Mouse (Mus musculus) gastrocnemius, adult 18-20 months (tissue): ENCODE results near the gene Jmy. TPM values are rescaled to one million over a fixed set of nuclear protein-coding genes. Genes with fewer than 3 reads are reported as not detected.
"Not testable (repeated sequence)": the region's sequence is repeated elsewhere in the genome, so short reads cannot be mapped to it uniquely, and the experiment has no call there.

Experiments
- DNase-seq: peaks from one replicate; pipeline ENCODE4 v3.0.0; 2021; ENCODE audit warnings: low spot score
- long read RNA-seq, 2 experiments: library from polyadenylated mRNA; stranded (forward); transcript quantifications; one replicate each; pipeline ENCODE4 v2.0.0; 2021
- total RNA-seq, 2 experiments: library from RNA; stranded (reverse); gene quantifications; 2 replicates each; pipeline ENCODE4 v1.2.3; 2021

Gene Jmy
- total RNA-seq: 10 to 100 TPM; 26.4 to 30.7 TPM
- long read RNA-seq, experiment 1: 0 reads
- long read RNA-seq, experiment 2, partial matches to known transcripts: 1 of 5 reads
- long read RNA-seq, experiment 2, other reads (novel, unspliced or antisense): 4 of 5 reads

DNA sequence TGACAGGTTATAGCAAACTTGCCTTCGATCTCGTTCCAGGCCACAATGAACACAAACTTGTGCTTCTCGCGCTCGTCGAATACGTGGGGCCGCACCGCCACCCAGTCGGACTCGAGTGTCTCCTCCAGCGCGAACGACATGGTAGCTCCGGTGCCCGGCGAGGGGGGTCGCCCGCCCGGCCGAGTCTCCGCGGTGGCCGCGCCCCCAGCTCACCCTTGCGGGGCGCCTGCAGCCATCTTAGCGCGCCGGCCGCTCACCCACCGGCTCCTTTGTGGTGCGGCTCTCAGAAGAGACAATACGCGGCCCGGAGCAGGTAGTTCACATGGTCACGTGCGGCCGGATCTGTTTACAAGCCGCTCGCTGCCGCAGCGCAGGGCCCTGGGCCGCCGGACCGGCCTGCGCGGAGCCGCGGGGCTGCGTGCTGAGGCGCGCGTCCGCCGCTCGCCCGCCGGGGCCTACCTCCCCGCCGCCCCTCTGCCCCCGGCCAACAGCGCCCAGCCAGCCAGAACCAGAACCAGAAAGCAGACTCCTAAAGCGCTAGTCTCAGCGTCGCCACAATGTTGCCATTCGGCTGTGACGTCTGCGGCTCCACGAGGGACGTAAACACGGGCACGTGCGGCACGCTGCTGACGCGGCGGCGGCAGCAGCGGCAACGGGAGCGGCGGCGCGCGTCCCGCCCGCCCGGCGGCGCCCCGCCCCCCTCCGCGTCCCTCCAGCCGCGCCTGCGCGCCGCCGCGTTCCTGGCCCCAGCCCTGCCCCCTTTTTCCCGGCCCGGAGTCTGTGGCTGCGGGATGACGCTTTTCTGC is at the start of gene Jmy:
Gene Jmy, minus strand, starts transcription at position 642 of the 806 bp plus-strand sequence.
- DNase-seq: peak; percentile 86

GRCm38 (mm10) chr13:93547641-93548040 is 48.0 kb upstream of the Jmy start:
- no peak for DNase-seq

- DNase-seq: no peak
Measured at GRCm38 (mm10) chr13:93546011-93546410, 46.4 kb upstream of the Jmy start.

DNA sequence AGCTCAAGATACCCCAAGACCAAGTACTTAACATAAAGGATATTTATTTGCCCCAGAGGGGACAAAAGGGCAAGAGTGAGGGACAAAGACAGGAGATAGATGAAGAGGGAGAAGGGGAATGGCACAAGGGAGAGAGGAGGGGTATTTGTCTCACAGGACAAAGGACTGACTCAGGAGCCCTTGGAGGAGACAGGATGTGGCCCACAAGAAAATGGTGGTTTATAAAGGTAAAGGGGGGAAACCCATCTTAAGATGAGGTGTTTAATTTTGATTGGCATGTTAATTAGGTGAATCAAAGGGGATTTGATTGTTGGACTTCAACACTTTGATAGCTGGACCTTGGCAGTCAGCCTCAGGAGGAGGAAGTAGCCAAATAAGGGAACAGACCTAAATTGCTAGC is 44.7 kb upstream of the Jmy start:
- no peak for DNase-seq

DNA sequence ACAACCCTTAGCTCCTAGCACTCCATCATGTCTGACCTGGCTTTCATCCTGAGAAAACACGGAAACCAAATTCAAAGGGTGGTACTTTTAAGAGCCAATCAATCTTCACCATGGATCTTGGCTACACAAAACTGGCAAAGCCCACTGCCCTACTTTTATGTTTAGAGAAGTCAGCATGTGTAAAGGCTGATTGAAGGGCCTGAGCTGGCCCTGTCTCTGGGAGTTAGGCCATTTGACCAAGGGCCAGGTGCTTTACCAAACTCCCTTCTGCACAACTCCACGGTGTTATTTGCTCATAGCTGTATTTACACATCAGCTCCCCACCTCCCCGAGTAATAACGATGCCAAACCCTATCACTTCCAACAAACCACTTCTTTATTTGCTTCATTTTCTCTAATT is 39.7 kb upstream of the Jmy start:
- no peak for DNase-seq

DNA sequence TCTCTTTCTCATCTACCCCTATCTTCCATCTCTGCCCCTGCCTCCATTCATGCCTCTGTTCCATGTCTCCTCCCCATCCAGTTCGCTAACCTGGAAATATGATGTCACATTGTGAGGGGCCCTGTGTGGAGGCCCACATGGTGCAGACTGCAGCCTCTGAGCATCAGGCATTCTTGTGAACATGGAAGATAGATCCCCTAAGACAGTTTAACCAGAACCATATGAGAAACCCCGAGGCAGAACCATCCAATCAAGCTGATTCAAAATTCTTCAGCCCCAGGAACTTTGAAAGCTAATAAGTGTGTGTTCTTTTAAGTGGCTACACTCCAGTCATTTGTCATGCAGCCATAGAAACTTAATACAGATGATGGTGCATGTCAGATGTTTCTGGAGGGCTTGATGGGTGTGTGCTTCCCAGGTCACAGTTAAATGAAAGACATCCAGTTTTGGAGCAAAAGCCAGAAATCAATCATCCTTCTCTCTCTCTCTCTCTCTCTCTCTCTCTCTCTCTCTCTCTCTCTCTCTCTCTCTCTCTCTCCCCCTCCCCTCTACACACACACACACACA is 19.2 kb upstream of the Jmy start:
- no peak for DNase-seq

DNA sequence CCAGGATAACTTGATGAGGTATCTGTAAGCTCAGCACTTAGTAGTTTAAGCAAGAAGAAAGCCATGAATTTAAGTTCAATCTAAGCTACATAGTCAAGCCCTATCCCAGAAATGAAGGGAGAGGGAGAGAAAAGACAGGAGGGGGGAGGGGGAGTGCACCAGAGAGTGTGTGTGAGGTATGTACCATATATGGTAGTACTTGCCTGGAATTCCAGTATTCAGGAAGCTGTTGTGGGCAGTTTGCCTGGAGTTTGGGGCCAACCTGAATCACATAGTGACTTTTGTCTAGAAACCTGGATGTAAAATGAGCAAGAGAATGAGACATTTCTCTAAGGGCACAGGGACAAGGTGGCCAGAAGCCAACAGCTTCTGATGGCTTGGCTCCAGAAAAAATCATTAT is 17.6 kb upstream of the Jmy start:
- no peak for DNase-seq

- DNase-seq: no peak
Measured at GRCm38 (mm10) chr13:93514000-93514795, 14.6 kb upstream of the Jmy start.

GRCm38 (mm10) chr13:93510447-93511180 is 11.0 kb upstream of the Jmy start:
- DNase-seq: no peak

- DNase-seq: not testable (repeated sequence)
Measured at GRCm38 (mm10) chr13:93506920-93507319, 7.3 kb upstream of the Jmy start.

- DNase-seq: no peak
Measured at GRCm38 (mm10) chr13:93501724-93502123, 2.1 kb upstream of the Jmy start.

DNA sequence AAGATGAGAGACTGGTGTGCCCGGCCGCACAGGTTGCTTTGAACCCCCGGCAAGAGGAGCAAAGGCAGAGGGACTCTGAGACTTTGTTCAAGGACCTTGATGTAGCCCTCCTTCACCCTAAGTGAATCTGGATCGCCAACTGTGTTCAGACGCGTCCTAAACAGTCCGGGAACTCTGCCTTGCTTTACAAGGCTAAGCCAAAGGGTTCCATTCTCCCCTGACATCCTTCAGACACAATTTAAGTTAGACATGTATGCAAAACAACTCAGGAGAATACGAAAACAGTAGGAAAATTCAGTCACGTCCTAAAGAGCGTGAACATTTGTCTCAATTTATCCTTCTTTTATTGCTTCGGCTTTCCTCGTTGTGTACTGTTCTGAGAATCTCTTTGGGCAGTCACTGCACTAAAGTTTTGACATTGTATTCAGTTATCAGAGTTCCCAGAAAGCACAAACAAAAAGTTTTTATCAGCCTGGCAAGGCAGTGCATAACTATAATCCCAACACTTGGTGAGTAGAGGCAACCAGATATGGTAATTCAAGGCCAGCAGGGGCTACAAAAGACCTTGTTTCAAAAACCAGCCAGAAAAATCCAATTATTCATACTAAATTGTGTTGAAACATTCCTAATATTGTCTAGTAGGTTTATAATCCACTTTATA is 495 bp upstream of the Jmy start:
- DNase-seq: no peak

DNA sequence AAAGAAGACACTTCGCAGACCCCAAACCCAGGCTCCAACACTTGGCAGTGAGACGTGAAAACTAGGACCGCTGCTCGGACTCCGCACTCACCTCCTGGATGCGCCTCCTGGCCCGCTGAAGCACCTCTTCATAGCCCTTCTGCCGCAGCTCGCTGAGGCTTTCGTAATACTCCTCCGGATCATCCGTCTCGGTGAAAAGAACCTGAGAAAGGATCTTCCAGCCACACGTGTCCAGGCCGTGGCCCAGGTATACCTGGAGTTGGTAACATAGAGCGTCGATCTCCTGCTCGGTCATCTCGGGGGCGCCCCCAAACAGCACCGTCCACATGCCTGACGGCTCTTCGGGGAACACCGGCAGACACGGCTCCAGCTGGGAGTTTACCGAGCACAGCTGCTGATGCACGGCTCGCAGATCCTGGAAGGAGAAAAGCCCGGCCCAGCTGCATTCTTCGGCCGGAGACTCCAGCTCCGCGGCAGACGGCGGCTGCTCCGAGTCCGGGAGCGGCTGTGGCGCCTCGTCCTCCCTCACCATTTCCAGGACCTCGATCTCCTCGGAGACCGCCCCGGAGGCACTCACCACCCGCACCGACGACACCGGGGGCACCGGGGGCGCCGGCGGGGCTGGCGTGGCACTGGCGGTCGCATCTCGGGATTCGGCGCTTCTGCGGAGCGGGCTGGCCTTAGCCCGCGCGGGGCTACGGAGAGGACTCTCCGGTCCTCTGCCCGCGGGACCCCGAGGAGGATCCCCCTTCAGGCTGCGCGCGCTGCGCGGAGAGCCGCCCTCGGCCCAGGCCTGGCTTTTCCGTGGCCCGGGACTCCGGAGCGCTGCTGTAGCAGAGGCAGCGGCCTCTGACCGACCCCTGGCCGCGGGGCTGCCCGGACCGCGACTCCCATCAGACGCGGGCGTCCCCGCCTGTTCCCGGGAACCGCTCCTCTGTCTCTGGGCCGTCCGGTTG is 1.1 kb downstream of the Jmy start:
- peak; percentile 29 for DNase-seq

GRCm38 (mm10) chr13:93496977-93497376 is 2.6 kb downstream of the Jmy start:
- no peak for DNase-seq

- DNase-seq: no peak
Measured at GRCm38 (mm10) chr13:93488510-93488909, 11.1 kb downstream of the Jmy start.

- DNase-seq: no peak
Measured at GRCm38 (mm10) chr13:93487734-93488133, 11.9 kb downstream of the Jmy start.

- DNase-seq: no peak
Measured at GRCm38 (mm10) chr13:93484276-93484675, 15.3 kb downstream of the Jmy start.

- DNase-seq: no peak
Measured at GRCm38 (mm10) chr13:93481110-93481509, 18.5 kb downstream of the Jmy start.

DNA sequence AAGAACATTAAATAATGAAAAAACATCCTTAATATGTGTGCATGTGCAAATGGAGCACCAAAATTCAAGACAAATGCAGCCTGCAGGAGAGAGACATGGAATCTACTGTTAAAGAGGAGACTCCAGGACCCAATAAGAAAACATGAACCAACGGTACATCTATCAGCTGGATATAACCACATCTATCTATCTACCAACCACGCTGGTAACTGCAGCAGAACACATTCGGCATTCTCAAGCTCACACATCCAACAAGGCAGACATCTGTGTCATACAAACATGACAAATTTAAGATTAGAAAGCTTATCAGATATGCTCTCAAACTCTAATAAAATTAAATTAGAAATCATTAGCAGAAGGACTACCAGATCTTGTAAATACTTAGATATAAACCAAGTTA is 21.3 kb downstream of the Jmy start:
- DNase-seq: no peak

GRCm38 (mm10) chr13:93468355-93468754 is 31.3 kb downstream of the Jmy start:
- DNase-seq: no peak
